Mouse (Mus musculus) leukemia stem cell, adult 10-12 weeks (primary cell): Measurements from ENCODE around the gene Zscan2. TPM values are rescaled to one million over a fixed set of nuclear protein-coding genes. Genes with fewer than 3 reads are reported as not detected.

Experiments
- polyA plus RNA-seq: library from polyadenylated mRNA; stranded (reverse); fragments of >175 nt; gene quantifications from 2 replicates; pipeline ENCODE4 v1.2.3, GENCODE M21; 2012; ENCODE audit warnings: low replicate concordance

Gene Zscan2
- 2.0 and 2.4 TPM in 2 replicates for polyA plus RNA-seq

DNA sequence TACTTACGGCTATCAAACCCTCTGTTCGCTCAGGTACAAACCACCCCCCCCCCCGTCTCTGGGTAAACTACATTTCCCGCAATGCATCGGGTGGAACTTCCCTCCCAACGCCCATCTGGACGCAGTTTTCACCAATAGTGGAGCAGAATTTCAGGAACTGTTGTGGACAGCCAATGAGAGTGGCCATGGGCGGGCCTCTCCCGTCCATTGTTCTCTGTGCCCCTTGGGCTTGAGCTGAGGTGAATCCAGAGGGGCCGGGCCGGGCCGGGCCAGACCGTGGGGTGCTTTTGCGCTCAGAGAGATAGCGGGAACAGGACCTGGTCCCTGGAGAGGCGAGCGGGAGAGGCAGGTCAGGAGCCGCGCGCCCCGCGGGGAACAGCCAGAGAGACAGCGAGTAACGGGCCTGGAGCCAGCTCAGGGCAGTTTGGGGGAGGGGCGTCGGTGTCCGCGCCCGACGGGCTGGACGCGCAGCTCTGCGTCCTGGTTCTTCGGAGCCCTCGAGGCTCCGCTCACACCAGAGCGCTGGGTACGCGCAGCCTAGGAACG is at the start of gene Zscan2:
Gene Zscan2 (plus strand): TSS at position 192 of the 546 bp plus-strand sequence.

DNA sequence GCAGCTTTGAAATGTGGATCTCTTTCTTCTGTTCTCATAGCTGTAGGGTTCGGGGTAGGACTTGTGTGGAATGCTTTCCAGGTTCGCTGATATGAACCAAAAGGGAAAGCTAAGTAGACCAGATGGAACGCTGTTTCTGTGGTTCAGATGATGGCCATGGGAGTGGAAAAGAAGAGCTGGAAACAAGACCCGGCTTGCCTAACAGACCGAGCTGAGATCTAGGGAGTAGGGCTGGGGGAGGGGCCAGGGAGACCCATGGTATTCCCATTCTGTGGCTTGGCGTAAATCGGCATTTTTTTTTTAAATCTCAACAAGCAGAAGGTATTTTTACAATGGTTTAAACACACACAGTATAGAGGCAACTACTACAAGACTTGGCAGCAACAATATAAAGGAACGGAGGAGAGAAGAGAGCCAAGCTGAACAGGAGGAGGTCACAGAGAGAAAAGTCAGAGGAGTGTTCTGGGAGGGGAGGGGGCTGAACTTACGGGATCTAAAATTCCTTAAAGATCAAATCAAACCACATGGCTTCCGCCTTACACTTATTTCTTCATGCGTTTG is 34.8 kb upstream of the Zscan2 start, which contains the start of gene Iqgap1:
Gene Iqgap1 (minus strand): TSS at position 132 of the 561 bp plus-strand sequence.

DNA sequence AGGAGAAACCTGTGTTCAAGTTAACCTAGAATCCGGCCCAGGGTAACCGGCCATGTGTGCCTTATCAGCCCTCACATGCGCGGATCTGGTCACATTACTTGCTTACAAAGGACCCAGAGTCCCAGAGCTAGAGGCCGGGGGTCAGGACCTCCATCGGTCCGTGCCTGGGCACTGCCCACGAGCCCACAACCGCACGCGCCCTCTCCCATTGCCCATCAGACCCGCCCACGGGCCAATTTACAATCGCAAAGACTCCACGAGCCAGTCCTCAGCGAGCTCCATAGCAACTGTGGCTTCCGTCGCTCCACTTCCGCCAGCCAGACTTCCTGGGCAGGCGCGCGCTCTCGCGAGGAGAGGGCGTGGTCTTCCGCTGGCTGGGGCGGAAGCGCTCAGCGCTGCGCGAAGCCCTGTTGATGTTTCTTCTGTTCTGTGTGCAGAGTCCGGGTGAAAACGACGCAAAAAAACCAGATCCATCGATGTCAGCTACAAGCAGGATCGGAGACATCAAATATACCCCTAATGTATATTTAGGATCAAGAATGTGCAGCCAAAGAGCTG is 40.3 kb downstream of the Zscan2 start, which contains the start of gene Wdr73:
Gene Wdr73 (minus strand): TSS at position 326 of the 558 bp plus-strand sequence.

DNA sequence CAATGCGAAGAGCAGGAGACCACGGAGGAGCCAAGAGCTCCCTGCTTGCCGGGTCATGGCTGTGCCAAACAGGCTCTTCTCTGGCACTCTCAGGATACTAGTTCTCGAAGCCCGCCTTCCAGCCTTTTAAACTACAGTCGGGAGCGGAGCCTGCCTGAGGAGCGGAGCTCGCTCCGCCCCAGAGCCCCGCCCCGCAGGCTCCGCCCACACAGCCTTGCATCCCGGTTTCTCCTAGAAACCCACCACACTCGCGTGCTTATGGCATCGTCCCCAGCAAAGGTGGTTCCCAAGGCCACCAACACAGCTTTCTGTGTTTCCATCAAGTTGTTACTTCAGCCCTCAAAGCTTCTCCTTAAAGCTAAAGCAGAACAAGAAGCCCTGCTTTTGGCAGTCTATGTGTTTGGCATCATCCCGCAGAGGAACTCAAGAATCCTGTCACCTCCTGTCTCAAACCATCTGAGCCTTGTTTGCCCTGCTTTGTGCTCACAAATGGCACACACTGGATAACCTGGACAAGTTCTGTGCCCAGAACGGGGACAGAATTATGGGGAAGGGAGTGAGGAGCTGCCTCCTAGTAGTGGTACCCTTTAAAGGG is 44.3 kb downstream of the Zscan2 start, which contains the start of gene Nmb:
Gene Nmb (minus strand): TSS at position 156 of the 595 bp plus-strand sequence.

Other genes starting within 250 kb of the Zscan2 start
- 13.4 and 39.7 TPM in 2 replicates for gene Crtc3, start 172.0 kb upstream of the Zscan2 start, polyA plus RNA-seq
- 4.3 and 8.5 TPM in 2 replicates for gene Iqgap1, start 34.9 kb upstream of the Zscan2 start, polyA plus RNA-seq
- 4.1 and 32.9 TPM in 2 replicates for gene Wdr73, start 40.3 kb downstream of the Zscan2 start, polyA plus RNA-seq
- 2.0 and 3.1 TPM in 2 replicates for gene Nmb, start 44.2 kb downstream of the Zscan2 start, polyA plus RNA-seq
- gene Sec11a, start 86.9 kb downstream of the Zscan2 start, polyA plus RNA-seq: 0.70 and 8.3 TPM in 2 replicates
- 71.8 and 72.4 TPM in 2 replicates for gene Zfp592, start 132.8 kb downstream of the Zscan2 start, polyA plus RNA-seq
- gene Alpk3, start 196.7 kb downstream of the Zscan2 start, polyA plus RNA-seq: 0.08 and 0.30 TPM in 2 replicates